Mouse (Mus musculus) heart, embryonic 11.5 days (tissue): ENCODE results near the gene Nsrp1. TPM values are rescaled to one million over a fixed set of nuclear protein-coding genes. Genes with fewer than 3 reads are reported as not detected.

Source experiments
- ATAC-seq: fragments of 200-750 bp; cut with Nextera tagmentation; replicated peaks from 2 replicates; pipeline ENCODE4 v1.8.0; 2017; ENCODE audit warnings: moderate library complexity; ENCODE audit not compliant: insufficient number of reproducible peaks, low FRiP score, low TSS enrichment
- H3K27ac ChIP-seq: fragments of 300-500 bp; sonication (generic); 2 replicates; pipeline ENCODE4 v1.5.1; 2014; ENCODE audit warnings: mild to moderate bottlenecking, low read depth, low read length
- H3K27me3 ChIP-seq: fragments of 300-500 bp; sonication (generic); 2 replicates; pipeline ENCODE4 v1.6.1; 2014; ENCODE audit warnings: mild to moderate bottlenecking, low read length, mixed read lengths; ENCODE audit not compliant: control insufficient read depth, insufficient read depth
- H3K36me3 ChIP-seq: fragments of 300-500 bp; sonication (generic); 2 replicates; pipeline ENCODE4 v1.6.1; 2014; ENCODE audit warnings: mild to moderate bottlenecking, low read length, moderate library complexity, mixed read lengths; ENCODE audit not compliant: control insufficient read depth, insufficient read depth
- H3K4me1 ChIP-seq: fragments of 300-500 bp; sonication (generic); 2 replicates; pipeline ENCODE4 v1.6.1; 2014; ENCODE audit warnings: low read length; ENCODE audit not compliant: control insufficient read depth, insufficient read depth
- H3K4me2 ChIP-seq: fragments of 300-500 bp; sonication (generic); 2 replicates; pipeline ENCODE4 v1.6.1; 2014; ENCODE audit warnings: mild to moderate bottlenecking, moderate library complexity
- H3K4me3 ChIP-seq: fragments of 300-500 bp; sonication (generic); 2 replicates; pipeline ENCODE4 v1.5.1; 2014; ENCODE audit warnings: low read depth, low read length
- H3K9ac ChIP-seq: fragments of 300-500 bp; sonication (generic); 2 replicates; pipeline ENCODE4 v1.6.1; 2014; ENCODE audit warnings: mild to moderate bottlenecking, low read depth, low read length, moderate library complexity
- H3K9me3 ChIP-seq: fragments of 300-500 bp; sonication (generic); replicated peaks from 2 replicates; pipeline ENCODE4 v1.6.1; 2016; ENCODE audit warnings: low read length; ENCODE audit not compliant: control insufficient read depth
- WGBS: fragments of 180-500 bp; shearing (Covaris S2); extraction: QIAGEN DNeasy Blood & Tissue Kit; methylation state at CpG from one replicate; pipeline ENCODE4 v1.1.7; 2014; ENCODE audit not compliant: insufficient replicate concordance; 5-methylcytosine and 5-hydroxymethylcytosine counted together
- polyA plus RNA-seq: library from polyadenylated mRNA; unstranded; fragments of >200 nt; fragmentation: Nextera tagmentation; extraction: Ambion mirVana; gene quantifications from 2 replicates; pipeline ENCODE4 v1.2.1, GENCODE M21; 2014

Nsrp1 gene
- polyA plus RNA-seq, 1 experiment from 2014 or later, result 52.6 TPM

DNA sequence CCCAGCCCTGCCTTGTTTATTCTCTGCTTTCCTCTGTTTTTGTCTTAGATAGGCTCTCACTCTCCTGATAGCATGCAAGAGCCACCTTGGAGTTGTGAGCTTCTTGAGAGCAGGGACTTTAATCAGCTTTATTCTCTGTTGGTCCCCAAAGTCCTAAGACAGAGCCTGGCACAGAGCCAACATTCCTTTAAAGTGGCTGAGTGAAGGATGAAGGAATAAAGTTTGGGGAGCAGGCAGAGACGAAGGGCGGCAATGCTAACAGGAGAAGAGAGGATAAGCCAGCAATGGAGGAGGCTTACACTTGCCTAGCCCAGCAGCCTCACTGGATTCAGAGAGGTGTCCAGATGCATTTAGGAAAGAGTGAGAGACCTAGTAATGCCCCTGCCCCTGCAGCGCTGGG is 18.3 kb upstream of the Nsrp1 start:
- H3K4me3 ChIP-seq, result no peak overlapping the region
- H3K27me3 ChIP-seq, result no peaks in the 10 kb centered on the region
- H3K4me1 ChIP-seq, result peaks cover 9% of the 10 kb centered on the region; the same call in 1 of the 2 replicates
- no peaks in the 10 kb centered on the region for H3K36me3 ChIP-seq
- WGBS, result 53% methylated on average over 3 of the region's 3 CpGs
- no peak overlapping the region for H3K9ac ChIP-seq
- H3K4me2 ChIP-seq, result no peak overlapping the region
- H3K27ac ChIP-seq, result no peak overlapping the region
- H3K9me3 ChIP-seq, result no peaks in the 10 kb centered on the region
- ATAC-seq, result no peak

DNA sequence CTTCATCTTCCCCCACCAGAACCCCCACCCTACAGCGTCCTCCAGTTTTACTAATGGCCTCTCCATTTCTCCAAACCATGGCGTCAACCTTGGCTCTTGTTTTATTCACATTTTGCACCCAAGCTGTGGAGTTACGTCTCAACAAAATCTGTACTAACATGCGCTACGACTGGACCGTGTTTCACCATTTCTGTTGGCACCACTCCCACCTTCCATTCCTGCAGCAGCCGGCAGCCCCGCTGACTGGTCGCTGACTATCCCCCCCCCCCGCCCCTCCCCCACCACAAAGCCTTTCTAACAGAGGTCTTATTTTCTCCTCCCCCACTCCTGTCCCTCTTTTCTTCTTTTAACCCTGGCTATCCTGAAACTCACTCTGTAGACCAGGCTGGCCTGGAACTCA is 17.0 kb upstream of the Nsrp1 start:
- no peak overlapping the region for H3K27ac ChIP-seq
- WGBS, result 53% methylated on average over 10 of the region's 10 CpGs
- ATAC-seq, result no peak

DNA sequence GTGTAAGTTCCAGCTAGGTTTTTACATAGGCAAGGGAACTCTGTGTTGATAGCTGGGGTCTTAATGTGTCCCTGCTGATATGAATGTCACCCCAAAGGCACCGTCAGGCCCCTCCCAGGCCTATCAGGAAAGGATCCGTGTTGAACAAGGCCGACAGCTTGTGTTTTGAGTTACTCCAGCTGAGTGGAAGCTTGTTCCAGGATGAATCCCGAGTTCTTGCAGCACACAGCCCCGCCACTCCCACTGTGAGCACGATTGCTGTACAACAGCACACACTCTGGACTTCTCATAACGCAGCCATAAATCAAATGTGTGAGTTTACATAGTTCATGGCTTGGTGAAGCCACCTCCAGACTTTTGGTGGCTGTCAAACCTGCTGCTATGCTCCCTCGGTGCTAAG is 15.9 kb upstream of the Nsrp1 start:
- Histone ChIP-seq H3K9ac (no peak overlapping the region), H3K27me3 (no peaks in the 10 kb centered on the region), H3K4me1 (peaks cover 9% of the 10 kb centered on the region; the same call in 1 of the 2 replicates), H3K9me3 (no peaks in the 10 kb centered on the region), H3K27ac (no peak overlapping the region), H3K36me3 (no peaks in the 10 kb centered on the region), H3K4me2 (no peak overlapping the region), H3K4me3 (no peak overlapping the region)
- ATAC-seq, result no peak
- WGBS, result 57% methylated on average over 8 of the region's 8 CpGs

More for the DNA sequence above, 17.0 kb upstream of the Nsrp1 start:
- H3K9ac ChIP-seq, result no peak overlapping the region
- H3K4me1 ChIP-seq, result peaks cover 9% of the 10 kb centered on the region; the same call in 1 of the 2 replicates
- H3K36me3 ChIP-seq, result no peaks in the 10 kb centered on the region
- H3K9me3 ChIP-seq, result no peaks in the 10 kb centered on the region
- H3K27me3 ChIP-seq, result no peaks in the 10 kb centered on the region
- no peak overlapping the region for H3K4me3 ChIP-seq
- H3K4me2 ChIP-seq, result no peak overlapping the region

- Histone ChIP-seq H3K36me3 (no peaks in the 10 kb centered on the region), H3K9me3 (no peaks in the 10 kb centered on the region), H3K9ac (0 out of 2 replicates have a peak overlapping the region, but pooled peaks have one; percentile 6), H3K27me3 (no peaks in the 10 kb centered on the region), H3K27ac (no peak overlapping the region), H3K4me3 (peak overlapping the region; percentile 28), H3K4me2 (peak overlapping the region; percentile 61), H3K4me1 (peaks cover 9% of the 10 kb centered on the region; the same call in 1 of the 2 replicates)
- 3% methylated on average over 11 of the region's 11 CpGs for WGBS
- ATAC-seq, result no peak
Measured at GRCm38 (mm10) chr11:77093208-77093607, 15.0 kb upstream of the Nsrp1 start.

- H3K4me3 ChIP-seq, result no peak overlapping the region
- 46% methylated on average over 2 of the region's 2 CpGs for WGBS
- no peak for ATAC-seq
- H3K27ac ChIP-seq, result no peak overlapping the region
- no peaks in the 10 kb centered on the region for H3K36me3 ChIP-seq
- H3K9ac ChIP-seq, result no peak overlapping the region
- H3K27me3 ChIP-seq, result no peaks in the 10 kb centered on the region
- no peaks in the 10 kb centered on the region for H3K4me1 ChIP-seq
- H3K9me3 ChIP-seq, result no peaks in the 10 kb centered on the region
- H3K4me2 ChIP-seq, result no peak overlapping the region
Measured at GRCm38 (mm10) chr11:77089162-77089561, 10.9 kb upstream of the Nsrp1 start.

DNA sequence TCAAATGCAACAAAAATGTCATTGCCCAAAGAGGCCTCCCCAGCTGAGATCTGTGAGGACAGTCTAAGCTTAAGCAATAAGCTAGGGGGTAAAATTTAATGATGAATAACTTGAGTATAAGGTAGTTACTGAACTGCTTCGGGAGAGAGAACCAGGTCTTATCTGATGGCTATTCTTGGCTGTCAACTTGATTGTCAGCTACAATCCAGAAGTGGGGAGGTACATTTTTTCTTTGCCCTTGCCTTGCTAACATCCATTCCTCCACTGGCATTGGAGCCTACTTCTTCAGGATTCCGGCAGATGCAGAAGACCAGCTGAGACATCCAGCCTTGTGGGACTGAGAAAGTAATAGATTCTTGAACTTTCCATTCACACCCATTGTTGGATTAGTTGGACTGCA is 8.8 kb upstream of the Nsrp1 start:
- no peak overlapping the region for H3K4me3 ChIP-seq
- no peak overlapping the region for H3K27ac ChIP-seq
- H3K9ac ChIP-seq, result no peak overlapping the region
- 63% methylated on average over 2 of the region's 2 CpGs for WGBS
- H3K9me3 ChIP-seq, result no peaks in the 10 kb centered on the region
- H3K4me1 ChIP-seq, result no peaks in the 10 kb centered on the region
- H3K27me3 ChIP-seq, result peaks cover 7% of the 10 kb centered on the region
- no peak for ATAC-seq
- no peak overlapping the region for H3K4me2 ChIP-seq
- H3K36me3 ChIP-seq, result no peaks in the 10 kb centered on the region

DNA sequence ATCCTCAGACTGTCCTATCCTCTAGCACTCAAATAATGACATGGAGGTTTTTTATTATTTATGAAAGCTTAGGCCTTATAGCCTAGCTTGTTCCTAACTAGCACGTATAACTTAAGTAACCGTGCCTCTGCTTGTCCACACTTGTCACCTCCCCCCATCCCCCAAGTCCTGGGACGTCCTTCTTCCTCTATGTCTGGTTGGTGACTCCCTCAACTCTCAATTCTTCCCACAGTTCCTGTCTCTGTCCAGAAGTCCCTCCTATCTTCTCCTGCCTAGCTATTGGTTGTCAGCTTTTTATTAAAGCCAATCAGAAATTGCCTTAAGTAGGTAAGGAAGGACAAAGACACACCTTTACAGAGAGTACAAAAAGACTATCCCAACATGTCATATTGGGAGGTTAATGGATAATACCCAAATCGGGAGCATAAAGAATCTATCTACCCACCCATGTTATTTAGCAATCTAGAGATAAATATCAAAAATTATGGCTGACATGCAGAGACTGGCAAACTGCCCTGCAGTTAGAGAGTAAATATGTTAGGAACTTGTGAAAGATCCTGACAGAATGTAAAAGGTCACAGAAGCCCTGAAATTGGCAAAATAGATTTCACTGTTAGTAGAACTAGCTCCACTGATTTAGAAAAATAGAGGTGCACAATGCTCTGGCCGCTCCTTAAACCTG is 5.9 kb upstream of the Nsrp1 start:
- Histone ChIP-seq H3K27ac (no peak overlapping the region), H3K4me2 (no peak overlapping the region), H3K9me3 (no peaks in the 10 kb centered on the region), H3K4me1 (no peaks in the 10 kb centered on the region), H3K4me3 (no peak overlapping the region), H3K9ac (no peak overlapping the region), H3K27me3 (peaks cover 10% of the 10 kb centered on the region), H3K36me3 (no peaks in the 10 kb centered on the region)
- no peak for ATAC-seq
- WGBS, result 46% methylated on average over 5 of the region's 5 CpGs

- no peaks in the 10 kb centered on the region for H3K4me1 ChIP-seq
- H3K36me3 ChIP-seq, result no peaks in the 10 kb centered on the region
- no peak for ATAC-seq
- 92% methylated on average over 1 of the region's 1 CpGs for WGBS
- H3K9me3 ChIP-seq, result no peaks in the 10 kb centered on the region
- H3K27me3 ChIP-seq, result peaks cover 10% of the 10 kb centered on the region
- no peak overlapping the region for H3K9ac ChIP-seq
- H3K4me3 ChIP-seq, result no peak overlapping the region
- H3K4me2 ChIP-seq, result no peak overlapping the region
- no peak overlapping the region for H3K27ac ChIP-seq
Measured at GRCm38 (mm10) chr11:77079361-77079760, 1.1 kb upstream of the Nsrp1 start.

DNA sequence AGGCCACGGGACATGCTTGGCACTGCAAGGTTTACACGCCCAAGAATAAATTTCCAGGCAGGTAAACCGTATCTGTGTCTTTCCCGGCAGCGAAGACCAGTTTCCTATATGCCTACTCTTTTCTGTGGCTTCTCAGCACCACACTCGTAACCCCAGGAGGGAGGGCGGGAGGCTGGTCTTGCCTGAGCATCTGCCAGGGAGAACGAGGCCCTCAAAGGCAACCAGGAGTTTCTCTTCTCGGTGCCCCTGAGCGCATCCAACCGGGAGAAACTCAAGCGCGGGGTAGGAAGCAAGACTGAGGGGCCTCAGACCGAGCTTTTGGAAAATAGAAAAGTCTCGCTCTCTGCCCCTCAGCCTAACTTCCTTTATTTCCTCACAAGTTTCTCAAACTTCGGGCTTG is 443 bp downstream of the Nsrp1 start:
- peak overlapping the region; percentile 91 for H3K4me2 ChIP-seq
- no peaks in the 10 kb centered on the region for H3K9me3 ChIP-seq
- H3K27ac ChIP-seq, result peak overlapping the region; percentile 89
- no peaks in the 10 kb centered on the region for H3K4me1 ChIP-seq
- peak overlapping the region; percentile 94 for H3K4me3 ChIP-seq
- peaks cover 10% of the 10 kb centered on the region for H3K27me3 ChIP-seq
- WGBS, result 3% methylated on average over 16 of the region's 16 CpGs
- H3K36me3 ChIP-seq, result peaks cover 2% of the 10 kb centered on the region; the same call in 1 of the 2 replicates
- 0 out of 2 replicates have a peak, but pooled peaks have one; percentile 18 for ATAC-seq
- H3K9ac ChIP-seq, result peak overlapping the region; percentile 92
